Mouse (Mus musculus) forebrain, embryonic 14.5 days (tissue): ENCODE measurements around the gene Prl2c5. TPM values are rescaled to one million over a fixed set of nuclear protein-coding genes. Genes with fewer than 3 reads are reported as not detected.
"Not testable (repeated sequence)": the region's sequence is repeated elsewhere in the genome, so short reads cannot be mapped to it uniquely, and the experiment has no call there.

Source experiments
- ATAC-seq: fragments of 200-750 bp; cut with Nextera tagmentation; 2 replicates; pipeline ENCODE4 v1.8.0; 2017; ENCODE audit warnings: mild to moderate bottlenecking, moderate library complexity
- DNase-seq: peaks from one replicate; pipeline ENCODE4 v3.0.0-alpha.2; 2015; ENCODE audit warnings: low spot score
- H3K27ac ChIP-seq: fragments of 300-500 bp; sonication (generic); 2 replicates; pipeline ENCODE4 v1.5.1; 2014; ENCODE audit warnings: low read depth, mild to moderate bottlenecking, control low read depth, low read length, moderate library complexity
- H3K27me3 ChIP-seq: fragments of 300-500 bp; sonication (generic); replicated peaks from 2 replicates; pipeline ENCODE4 v1.6.1; 2014; ENCODE audit warnings: low read length, control low read depth, mixed read lengths; ENCODE audit not compliant: control insufficient read depth, insufficient read depth
- H3K36me3 ChIP-seq: fragments of 300-500 bp; sonication (generic); 2 replicates; pipeline ENCODE4 v1.6.1; 2014; ENCODE audit warnings: low read length, control low read depth; ENCODE audit not compliant: control insufficient read depth, insufficient read depth
- H3K4me1 ChIP-seq: fragments of 300-500 bp; sonication (generic); 2 replicates; pipeline ENCODE4 v1.6.1; 2014; ENCODE audit warnings: antibody characterized with exemption, low read length, control low read depth; ENCODE audit not compliant: control insufficient read depth, insufficient read depth
- H3K4me2 ChIP-seq: fragments of 300-500 bp; sonication (generic); 2 replicates; pipeline ENCODE4 v1.6.1; 2014; ENCODE audit warnings: mild to moderate bottlenecking, control low read depth, low read length
- H3K4me3 ChIP-seq: fragments of 300-500 bp; sonication (generic); 2 replicates; pipeline ENCODE4 v1.5.1; 2014; ENCODE audit warnings: low read depth, low read length, control low read depth
- H3K9ac ChIP-seq: fragments of 300-500 bp; sonication (generic); 2 replicates; pipeline ENCODE4 v1.6.1; 2014; ENCODE audit warnings: mild to moderate bottlenecking, low read length, control low read depth, moderate library complexity
- H3K9me3 ChIP-seq: fragments of 300-500 bp; sonication (generic); replicated peaks from 2 replicates; pipeline ENCODE4 v1.6.1; 2016; ENCODE audit warnings: low read length, control low read depth, mixed read lengths; ENCODE audit not compliant: control insufficient read depth
- WGBS: fragments of 180-500 bp; shearing (Covaris S2); extraction: QIAGEN DNeasy Blood & Tissue Kit; methylation state at CpG from one replicate; pipeline ENCODE4 v1.1.7; 2014; 5-methylcytosine and 5-hydroxymethylcytosine counted together
- polyA plus RNA-seq: library from polyadenylated mRNA; unstranded; fragments of >200 nt; fragmentation: Nextera tagmentation; extraction: Ambion mirVana; gene quantifications from 2 replicates; pipeline ENCODE4 v1.2.1, GENCODE M21; 2014

Prl2c5 gene
- not detected in 2 replicates for polyA plus RNA-seq

DNA sequence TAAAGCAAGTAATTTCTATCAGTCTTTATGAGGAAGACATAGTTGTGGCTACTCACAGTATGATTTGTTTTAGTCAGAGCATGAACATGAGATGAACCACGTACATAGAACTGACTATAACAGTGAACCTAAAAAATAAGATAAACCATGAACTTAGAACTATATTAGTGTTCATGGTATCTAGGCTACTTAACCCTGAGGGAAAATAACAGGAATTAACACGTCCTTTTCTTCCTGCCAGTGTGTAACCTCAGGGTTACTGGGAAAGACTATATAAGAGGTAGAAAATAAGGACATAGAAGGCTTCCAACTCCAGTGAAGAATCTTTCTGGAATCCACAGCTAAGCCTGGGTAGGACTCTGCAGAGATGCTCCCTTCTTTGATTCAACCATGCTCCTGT, at the start of gene Prl2c5:
TSS of gene Prl2c5 (plus strand) at position 301 of the 400 bp plus-strand sequence.
- not testable (repeated sequence) for DNase-seq, ATAC-seq, H3K4me2 ChIP-seq, H3K9ac ChIP-seq, H3K9me3 ChIP-seq, H3K36me3 ChIP-seq, H3K4me1 ChIP-seq, H3K27me3 ChIP-seq, H3K4me3 ChIP-seq, H3K27ac ChIP-seq
- 59% methylated on average over 2 of the region's 2 CpGs for WGBS

DNA sequence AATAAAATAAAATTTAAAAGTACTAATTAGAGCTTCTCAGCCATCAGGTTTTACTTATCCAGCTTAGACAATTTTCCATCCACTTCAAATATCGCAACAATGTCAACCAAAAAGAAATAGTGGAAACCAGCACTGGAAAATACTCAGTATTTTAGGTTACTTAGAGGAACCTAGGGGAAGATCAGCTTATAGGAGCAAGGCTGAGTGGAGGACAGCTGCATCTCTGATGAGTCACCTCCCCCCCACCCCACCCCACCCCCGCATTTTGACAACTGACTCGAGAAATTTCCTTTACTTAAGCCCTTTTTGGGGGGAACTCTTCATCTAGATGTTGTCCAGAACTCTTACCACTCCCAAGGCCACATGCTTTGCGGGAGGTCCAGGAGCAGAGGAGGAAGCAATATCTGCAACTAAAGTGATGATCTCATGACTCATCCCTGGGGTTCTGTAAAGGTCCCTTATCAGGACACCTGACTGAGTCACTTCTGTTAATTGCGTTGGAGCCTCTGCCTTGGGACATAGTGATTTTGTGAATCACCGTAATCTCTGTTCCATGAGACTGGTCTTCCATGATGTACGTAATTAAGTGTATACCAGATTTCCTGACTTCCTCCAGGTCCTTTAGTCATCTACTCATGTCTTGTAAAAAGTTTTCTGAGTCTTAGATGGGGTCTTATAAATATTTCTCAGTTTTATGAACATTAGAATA, 19.6 kb upstream of the Prl2c5 start:
- not testable (repeated sequence) for H3K4me1 ChIP-seq, ATAC-seq, H3K27ac ChIP-seq, H3K4me3 ChIP-seq, H3K36me3 ChIP-seq, H3K9me3 ChIP-seq, H3K9ac ChIP-seq, DNase-seq, H3K27me3 ChIP-seq, H3K4me2 ChIP-seq
- 60% methylated on average over 4 of the region's 7 CpGs for WGBS

DNA sequence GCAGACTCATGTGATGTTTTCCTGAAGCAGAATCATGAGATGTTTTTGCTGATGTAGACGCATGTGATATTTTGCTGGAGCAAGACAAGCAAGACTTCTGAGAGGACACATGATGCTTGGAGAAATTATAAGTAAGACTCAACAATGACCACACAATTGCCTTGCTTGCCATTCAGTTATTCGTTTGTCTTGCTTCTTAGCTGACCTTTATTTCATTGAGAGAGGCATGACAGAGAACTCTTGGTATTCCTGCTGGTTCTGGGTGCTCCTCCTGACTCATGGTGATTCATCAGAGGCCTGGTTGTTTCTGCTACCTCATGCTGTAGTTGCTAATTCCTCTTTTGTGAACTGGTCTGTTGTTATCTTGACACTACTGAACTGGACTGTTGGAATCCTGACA, 13.9 kb upstream of the Prl2c5 start:
- H3K27me3 ChIP-seq, H3K36me3 ChIP-seq, H3K9ac ChIP-seq, H3K9me3 ChIP-seq, H3K27ac ChIP-seq, DNase-seq, H3K4me3 ChIP-seq, H3K4me2 ChIP-seq, ATAC-seq, H3K4me1 ChIP-seq: not testable (repeated sequence)
- 76% methylated on average over 2 of the region's 2 CpGs for WGBS

DNA sequence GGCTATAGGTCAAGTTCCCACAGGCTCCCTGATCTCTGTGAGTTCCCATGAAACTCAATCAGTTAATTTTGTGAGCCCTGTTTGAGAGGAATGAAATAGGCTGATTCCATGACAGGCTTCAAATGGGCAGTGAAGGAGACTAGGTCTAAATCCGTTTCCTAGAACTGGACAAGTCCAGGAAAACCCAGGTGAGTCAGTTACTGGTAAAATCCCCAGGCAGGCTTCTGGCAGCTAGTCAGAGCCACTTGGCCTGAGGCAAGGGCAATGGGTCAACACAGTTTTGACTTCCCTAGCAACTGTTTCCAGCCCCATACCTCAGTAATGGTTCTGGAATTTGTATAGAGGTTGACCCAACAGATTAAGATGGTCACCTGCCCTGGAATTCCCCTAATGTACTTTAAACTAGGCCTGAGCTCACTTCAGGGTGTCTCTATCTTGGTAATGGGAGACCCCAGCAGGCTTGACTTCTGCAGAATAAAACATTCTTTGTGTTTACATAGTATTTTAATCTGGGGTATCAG, 8.8 kb upstream of the Prl2c5 start:
- not testable (repeated sequence) for H3K4me2 ChIP-seq, ATAC-seq, DNase-seq, H3K27ac ChIP-seq, H3K9ac ChIP-seq, H3K4me1 ChIP-seq, H3K27me3 ChIP-seq, H3K36me3 ChIP-seq, H3K4me3 ChIP-seq, H3K9me3 ChIP-seq
- 81% methylated on average over 1 of the region's 1 CpGs for WGBS

DNA sequence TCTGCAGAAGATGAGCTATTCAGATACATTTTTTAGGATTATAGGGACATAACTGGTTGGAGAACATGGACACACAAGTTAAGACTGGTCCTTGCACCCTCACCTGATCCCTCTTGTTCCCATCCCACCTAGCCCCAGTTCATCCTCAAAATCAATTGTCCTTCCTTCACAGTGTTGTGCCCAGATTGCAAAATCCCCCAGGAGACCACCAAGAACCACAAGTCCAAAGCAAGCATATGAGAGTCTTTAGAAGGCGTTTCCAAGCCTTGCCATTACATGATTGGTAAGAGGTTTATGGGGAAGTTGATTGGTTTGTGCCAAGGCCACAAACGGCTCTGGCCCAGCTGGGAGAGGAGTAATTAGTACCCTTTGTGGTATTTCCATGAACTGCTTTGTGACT, 6.8 kb upstream of the Prl2c5 start:
- H3K9ac ChIP-seq, ATAC-seq, H3K9me3 ChIP-seq, H3K4me3 ChIP-seq, H3K36me3 ChIP-seq, H3K27me3 ChIP-seq, H3K4me2 ChIP-seq, DNase-seq, H3K4me1 ChIP-seq, H3K27ac ChIP-seq: not testable (repeated sequence)
- 62% methylated on average over 2 of the region's 2 CpGs for WGBS

DNA sequence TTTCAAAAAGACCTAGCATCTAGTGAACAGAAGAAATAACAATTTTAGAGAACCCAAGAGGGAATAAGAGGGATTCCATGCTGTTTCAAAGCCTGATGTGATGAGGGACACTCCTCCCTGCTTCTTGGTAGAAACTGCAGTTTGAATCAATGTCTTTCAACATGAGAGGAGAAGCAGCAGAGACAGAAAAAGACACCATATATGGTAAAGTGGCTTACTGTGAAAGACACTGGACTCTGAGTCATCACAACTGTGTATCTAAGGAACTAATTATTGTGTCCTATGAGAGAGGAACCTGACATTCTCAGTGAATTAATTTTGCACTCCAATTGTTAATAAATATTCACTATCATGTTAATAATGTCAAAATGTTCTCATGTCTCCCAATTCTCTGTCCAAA, 28.7 kb downstream of the Prl2c5 start:
- not testable (repeated sequence) for H3K9me3 ChIP-seq, H3K27ac ChIP-seq, DNase-seq, H3K4me1 ChIP-seq, H3K4me3 ChIP-seq, H3K9ac ChIP-seq, H3K36me3 ChIP-seq, ATAC-seq, H3K4me2 ChIP-seq, H3K27me3 ChIP-seq

DNA sequence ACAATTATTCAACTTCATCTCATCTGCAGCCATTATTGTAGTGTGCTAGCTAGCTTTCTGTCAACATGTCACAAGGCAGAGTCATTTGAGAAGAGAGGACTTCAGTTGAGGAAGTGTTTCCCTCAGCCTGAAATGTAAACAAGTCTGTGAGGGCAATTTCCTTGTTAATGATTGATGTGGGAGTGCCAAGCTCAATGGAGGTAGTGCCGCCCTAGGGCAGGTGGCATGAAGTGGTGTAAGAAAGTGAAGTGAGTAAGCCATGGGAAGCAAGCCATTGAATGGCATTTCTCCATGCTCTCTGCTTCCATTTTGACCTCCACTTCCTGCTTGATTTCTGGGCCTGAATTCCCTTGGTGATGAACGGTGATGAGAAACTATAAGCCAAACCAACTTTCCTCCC, 33.8 kb downstream of the Prl2c5 start:
- H3K27ac ChIP-seq, H3K4me2 ChIP-seq, H3K4me1 ChIP-seq, H3K27me3 ChIP-seq, H3K4me3 ChIP-seq, H3K9ac ChIP-seq, DNase-seq, ATAC-seq, H3K36me3 ChIP-seq, H3K9me3 ChIP-seq: not testable (repeated sequence)
- 89% methylated on average over 2 of the region's 2 CpGs for WGBS

DNA sequence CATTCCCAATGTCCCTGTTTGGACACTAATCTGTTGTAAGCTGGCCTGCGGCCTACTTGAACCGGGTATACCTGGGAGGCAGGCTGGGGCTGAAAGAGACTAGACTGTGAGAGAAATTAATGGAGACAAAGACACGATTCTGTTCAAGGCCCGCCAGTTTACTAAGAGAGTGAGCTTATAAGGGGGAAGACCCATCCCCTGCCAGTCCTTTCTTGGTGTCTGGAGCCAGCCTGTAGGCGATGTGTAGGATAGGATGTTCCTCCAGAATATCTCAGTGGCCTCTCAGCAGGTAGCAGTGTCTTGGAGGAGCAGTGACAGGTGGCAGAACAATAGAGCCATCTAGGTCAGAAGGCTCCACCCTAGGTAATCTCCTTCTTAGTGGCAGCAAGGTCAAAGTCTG, 37.7 kb downstream of the Prl2c5 start:
- ATAC-seq, H3K4me3 ChIP-seq, H3K27me3 ChIP-seq, H3K4me2 ChIP-seq, H3K9ac ChIP-seq, H3K36me3 ChIP-seq, H3K9me3 ChIP-seq, DNase-seq, H3K4me1 ChIP-seq, H3K27ac ChIP-seq: not testable (repeated sequence)
- 71% methylated on average over 5 of the region's 5 CpGs for WGBS

DNA sequence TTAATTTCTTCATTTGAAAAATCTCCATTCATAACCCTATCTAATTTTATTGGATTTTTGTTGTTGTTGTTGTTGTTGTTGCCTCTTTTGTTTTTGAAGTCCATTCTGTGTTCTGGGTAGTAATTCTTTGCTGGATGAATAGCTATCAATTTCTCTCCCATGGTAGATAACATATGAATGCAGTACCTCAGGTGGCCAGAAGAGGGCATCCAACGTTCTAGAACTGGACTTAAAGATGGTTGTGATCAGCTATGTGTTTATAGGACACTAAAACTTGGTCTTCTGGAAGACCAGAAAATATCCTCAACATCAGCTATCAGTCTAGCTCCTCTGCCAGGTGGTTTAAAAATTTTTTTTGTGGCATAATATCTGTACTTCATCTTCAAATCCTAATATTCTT, 54.9 kb downstream of the Prl2c5 start:
- not testable (repeated sequence) for H3K9me3 ChIP-seq, H3K36me3 ChIP-seq, H3K27ac ChIP-seq, H3K4me3 ChIP-seq, H3K4me1 ChIP-seq, ATAC-seq, H3K9ac ChIP-seq, H3K4me2 ChIP-seq, H3K27me3 ChIP-seq
- DNase-seq: peak; percentile 0
- WGBS: 0% methylated on average over 1 of the region's 1 CpGs
